Mouse (Mus musculus) layer of hippocampus, adult 8-10 months (tissue): ENCODE measurements around the gene Plcb4. TPM values are rescaled to one million over a fixed set of nuclear protein-coding genes. Genes with fewer than 3 reads are reported as not detected.

Experiments used
- DNase-seq, 2 experiments: peaks; one replicate each; pipeline ENCODE4 v3.0.0; 2022; ENCODE audit warnings: low spot score in 2 of 2
- total RNA-seq, 4 experiments: library from RNA; stranded (reverse); gene quantifications; 2 replicates each; pipeline ENCODE4 v1.2.4; 2022

The Plcb4 gene
- total RNA-seq, 4 experiments from 2014 or later: 18.2 to 34.6 (median 22.3) TPM

GRCm38 (mm10) chr2:135997361-135998150, 338.7 kb downstream of the Plcb4 start:
- DNase-seq: no peak

GRCm38 (mm10) chr2:135998886-135999285, 340.1 kb downstream of the Plcb4 start:
- DNase-seq: no peak

DNA sequence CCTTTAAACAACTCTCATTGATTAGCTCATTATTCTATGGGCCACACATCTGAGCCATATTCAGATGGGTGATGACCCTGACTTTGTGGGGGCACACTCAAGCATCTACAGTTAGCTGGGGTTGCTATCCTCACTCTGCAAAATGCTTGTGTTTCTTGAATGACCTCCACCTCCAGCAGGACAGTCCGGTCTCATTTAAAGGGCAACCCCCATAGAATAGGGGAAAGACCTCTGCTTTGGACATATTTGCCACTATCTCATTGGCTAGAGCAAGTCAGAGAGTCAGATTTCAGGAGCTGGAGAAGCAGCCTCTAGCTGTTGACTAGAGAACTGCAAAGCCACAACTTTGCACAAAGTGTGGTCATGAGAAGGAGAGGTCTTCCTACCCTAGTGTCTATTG, 340.6 kb downstream of the Plcb4 start:
- DNase-seq: no peak

DNA sequence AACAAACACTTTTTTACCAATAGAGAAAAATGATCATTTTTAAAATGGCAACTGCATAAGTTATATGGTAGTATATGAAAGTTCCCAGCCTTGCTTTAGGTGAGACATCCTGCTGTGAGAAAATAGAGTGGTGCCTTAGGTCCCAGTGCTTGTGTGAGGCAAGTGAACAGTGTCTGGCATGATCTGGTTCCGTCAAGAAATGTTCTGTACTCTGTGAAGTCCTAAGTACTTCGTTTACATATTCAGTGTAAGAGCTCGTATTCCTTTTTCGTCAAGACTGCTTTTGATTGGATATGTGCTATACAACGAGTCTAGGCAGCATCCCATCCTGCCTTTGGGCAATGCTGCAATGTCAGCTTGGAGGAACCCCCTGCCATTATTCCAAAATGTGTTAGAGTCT, 342.1 kb downstream of the Plcb4 start:
- no peak for DNase-seq

DNA sequence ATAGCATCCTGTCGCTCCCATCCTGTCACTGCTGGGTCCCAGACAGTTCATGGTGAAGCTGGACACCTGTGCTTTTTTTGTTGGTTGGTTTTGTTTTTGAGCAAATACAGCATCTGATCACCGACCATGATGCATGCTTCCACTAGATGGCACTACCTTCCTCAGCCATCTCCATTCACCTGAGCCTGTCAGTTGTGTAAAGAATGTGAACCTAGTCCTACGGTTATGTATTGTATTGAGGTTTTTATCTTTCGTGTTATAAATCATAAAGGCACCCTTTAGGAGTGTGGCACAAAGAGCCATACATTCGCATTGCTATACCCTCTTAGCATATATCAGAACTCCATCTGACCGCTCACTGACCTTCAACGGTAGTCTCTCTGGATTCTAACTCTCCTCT, 343.3 kb downstream of the Plcb4 start:
- DNase-seq: no peak

- no peak for DNase-seq
Measured at GRCm38 (mm10) chr2:136003836-136004235, 345.0 kb downstream of the Plcb4 start.

GRCm38 (mm10) chr2:136006280-136006679, 347.5 kb downstream of the Plcb4 start:
- no peak for DNase-seq

- DNase-seq: peak in 1 of 2 experiments; percentile 28
Measured at GRCm38 (mm10) chr2:136012759-136013158, 353.9 kb downstream of the Plcb4 start.

DNA sequence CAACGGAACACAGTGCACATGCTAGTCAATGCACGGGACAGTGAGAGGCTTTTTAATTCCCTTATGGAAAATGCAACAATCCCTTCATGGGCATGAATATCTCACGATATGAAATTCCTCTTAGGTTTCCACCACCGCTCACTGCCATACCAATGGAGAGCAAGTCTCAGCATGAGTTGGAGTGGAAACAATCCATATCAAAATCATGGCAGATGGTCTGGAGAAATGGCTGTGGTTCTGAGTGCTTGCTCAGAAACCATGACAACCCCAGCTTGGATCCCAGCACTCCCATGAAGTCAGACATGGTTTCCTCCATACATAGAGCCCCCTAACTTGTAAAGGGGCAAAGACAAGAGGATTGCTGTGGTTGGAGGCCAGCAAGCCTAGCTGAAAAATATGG, 389.7 kb downstream of the Plcb4 start:
- no peak for DNase-seq

GRCm38 (mm10) chr2:136050793-136051615, 392.2 kb downstream of the Plcb4 start:
- peak in 1 of 2 experiments; percentile 60 for DNase-seq

- DNase-seq: no peak
Measured at GRCm38 (mm10) chr2:136051688-136052289, 393.0 kb downstream of the Plcb4 start, which contains the start of gene Lamp5. TSS of gene Lamp5 (plus strand) at chr2:136052239.

DNA sequence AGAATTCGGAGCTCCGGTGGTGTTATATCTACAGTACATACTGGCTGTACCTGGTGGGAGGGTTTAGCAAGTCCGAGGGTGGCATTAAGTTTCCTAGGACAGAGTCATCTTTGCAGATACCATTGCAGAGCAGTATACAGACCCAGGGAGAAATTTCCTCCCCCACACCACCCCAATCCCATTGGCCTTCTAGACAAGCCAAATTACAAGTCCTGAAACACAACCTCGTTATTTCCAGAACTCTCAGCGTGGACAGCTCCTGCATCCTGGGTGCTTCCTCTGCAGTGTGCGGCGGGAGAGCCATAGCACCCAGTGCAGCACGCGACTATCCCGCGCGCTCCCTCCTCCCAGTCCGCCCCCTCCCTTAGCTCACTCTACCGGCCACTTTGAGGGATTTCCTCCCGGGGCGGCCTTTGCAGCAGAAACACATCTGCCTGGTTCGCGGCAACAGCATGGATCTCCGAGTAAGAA, 399.1 kb downstream of the Plcb4 start:
- DNase-seq: peak in 1 of 2 experiments; percentile 21

DNA sequence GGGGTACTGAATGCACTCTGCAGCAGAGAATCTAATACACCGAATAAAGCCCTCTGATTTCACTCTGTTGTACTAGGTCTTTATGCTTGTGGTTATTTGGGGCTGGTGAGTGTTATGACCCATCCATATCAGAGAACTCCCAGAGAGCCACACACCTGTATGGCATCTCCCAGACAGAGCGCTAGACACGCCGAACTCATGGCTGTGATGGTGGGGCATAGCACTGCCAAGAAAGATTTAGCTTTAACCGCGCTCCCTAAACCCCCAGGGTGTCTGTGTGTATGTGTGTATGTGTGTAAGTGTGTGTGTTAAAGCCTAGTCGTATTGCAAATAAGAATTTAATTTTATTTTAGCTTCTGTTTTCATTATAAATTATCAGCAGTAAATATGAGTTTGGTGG, 399.6 kb downstream of the Plcb4 start:
- DNase-seq: no peak

- no peak for DNase-seq
Measured at GRCm38 (mm10) chr2:136059029-136059669, 400.3 kb downstream of the Plcb4 start.
